Mouse (Mus musculus) liver, embryonic 14.5 days (tissue): ENCODE data around the gene Grasp.

Experiments
- CTCF ChIP-seq: IDR thresholded peaks from 2 replicates; pipeline ENCODE4 v1.5.1; 2016; ENCODE audit warnings: antibody characterized with exemption, low read depth, control low read depth
- EP300 ChIP-seq: IDR thresholded peaks from 2 replicates; pipeline ENCODE4 v1.6.1; 2016; ENCODE audit warnings: antibody characterized with exemption, low read depth

DNA sequence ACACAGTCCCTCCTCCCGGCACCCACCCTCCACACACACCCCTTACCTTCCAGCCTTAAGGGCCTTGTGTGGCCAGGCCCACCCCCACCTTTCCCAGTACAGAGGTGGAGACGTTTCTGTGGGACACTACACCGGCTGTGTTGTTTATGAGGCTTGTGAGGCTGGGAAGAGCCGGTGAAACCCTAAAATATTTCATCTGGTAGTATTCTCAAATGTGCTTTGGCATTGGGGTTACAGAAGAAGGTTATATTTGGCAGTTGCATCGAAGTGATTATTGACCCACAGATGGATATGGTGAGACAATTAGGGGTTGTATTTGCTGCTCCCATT, 48.9 kb upstream of the Grasp start:
- TF ChIP-seq EP300: no peak
- TF ChIP-seq CTCF: no peak
